Mouse (Mus musculus) myocyte (in vitro differentiated cells): ENCODE measurements around the gene Tmem232.

Experiments
- CEBPB ChIP-seq: IDR thresholded peaks from 2 replicates; pipeline ENCODE4 v1.6.1; 2011; ENCODE audit warnings: mild to moderate bottlenecking, moderate library complexity; ENCODE audit not compliant: poor library complexity, insufficient read depth, severe bottlenecking
- E2F4 ChIP-seq: IDR thresholded peaks from one replicate; pipeline ENCODE4 v1.6.1; 2011; ENCODE audit warnings: mild to moderate bottlenecking, control low read depth, moderate library complexity; ENCODE audit not compliant: insufficient read depth
- MAX ChIP-seq: IDR thresholded peaks from one replicate; pipeline ENCODE4 v1.6.1; 2011; ENCODE audit warnings: low read depth, mild to moderate bottlenecking, control low read depth
- MYOD1 ChIP-seq, 3 experiments: IDR thresholded peaks; one replicate each; pipeline ENCODE4 v1.6.1; 2011; ENCODE audit warnings: control low read depth in 2 of 3, low read depth in 2 of 3, mild to moderate bottlenecking in 2 of 3, moderate library complexity in 1 of 3; ENCODE audit not compliant: insufficient read length in 2 of 3, control insufficient read depth in 1 of 3
- MYOG ChIP-seq, 3 experiments: IDR thresholded peaks; one replicate each; pipeline ENCODE4 v1.6.1; 2011; ENCODE audit warnings: control low read depth in 2 of 3, low read depth in 2 of 3, mild to moderate bottlenecking in 2 of 3; ENCODE audit not compliant: insufficient read length in 2 of 3, control insufficient read depth in 1 of 3, insufficient read depth in 1 of 3
- POLR2A ChIP-seq: IDR thresholded peaks from one replicate; pipeline ENCODE4 v1.6.1; 2011; ENCODE audit warnings: low read depth, mild to moderate bottlenecking, control low read depth, moderate library complexity; ENCODE audit not compliant: insufficient read length
- POLR2AphosphoS2 ChIP-seq: IDR thresholded peaks from one replicate; pipeline ENCODE4 v1.6.1; 2011; ENCODE audit warnings: low read depth, control low read depth; ENCODE audit not compliant: insufficient read length
- REST ChIP-seq: IDR thresholded peaks from one replicate; pipeline ENCODE4 v1.6.1; 2011; ENCODE audit warnings: mild to moderate bottlenecking, control low read depth, moderate library complexity; ENCODE audit not compliant: insufficient read depth, insufficient read length
- SRF ChIP-seq: IDR thresholded peaks from one replicate; pipeline ENCODE4 v1.6.1; 2011; ENCODE audit warnings: low read depth; ENCODE audit not compliant: control insufficient read depth, insufficient read length
- TCF12 ChIP-seq: IDR thresholded peaks from one replicate; pipeline ENCODE4 v1.6.1; 2011; ENCODE audit warnings: mild to moderate bottlenecking, control low read depth; ENCODE audit not compliant: poor library complexity, insufficient read depth, severe bottlenecking
- TCF3 ChIP-seq: IDR thresholded peaks from one replicate; pipeline ENCODE4 v1.6.1; 2011; ENCODE audit warnings: low read depth, control low read depth; ENCODE audit not compliant: insufficient read length
- USF1 ChIP-seq: IDR thresholded peaks from one replicate; pipeline ENCODE4 v1.6.1; 2011; ENCODE audit warnings: low read depth, mild to moderate bottlenecking, control low read depth, moderate library complexity

- TF ChIP-seq POLR2A (no peak), USF1 (no peak), E2F4 (no peak), MAX (no peak), MYOD1 (IDR thresholded peaks at IDR 0.05; ENCODE audit: control insufficient read depth in 1 of 3, insufficient read length in 2 of 3, low read depth in 2 of 3) (no peak), SRF (no peak), REST (no peak), TCF3 (no peak), CEBPB (no peak), MYOG (IDR thresholded peaks at IDR 0.05; ENCODE audit: control insufficient read depth in 1 of 3, insufficient read depth in 1 of 3, insufficient read length in 2 of 3, low read depth in 2 of 3) (peak in 1 of 3 experiments; percentile 25), TCF12 (no peak), POLR2AphosphoS2 (no peak)
Observed at GRCm38 (mm10) chr17:65540441-65541272, at the start of gene Tmem232.
